Mouse (Mus musculus): ENCODE data around the gene Pim1.
"Not testable (repeated sequence)": the region's sequence is repeated elsewhere in the genome, so short reads cannot be mapped to it uniquely, and the experiment has no call there.

Pim1 gene

DNA sequence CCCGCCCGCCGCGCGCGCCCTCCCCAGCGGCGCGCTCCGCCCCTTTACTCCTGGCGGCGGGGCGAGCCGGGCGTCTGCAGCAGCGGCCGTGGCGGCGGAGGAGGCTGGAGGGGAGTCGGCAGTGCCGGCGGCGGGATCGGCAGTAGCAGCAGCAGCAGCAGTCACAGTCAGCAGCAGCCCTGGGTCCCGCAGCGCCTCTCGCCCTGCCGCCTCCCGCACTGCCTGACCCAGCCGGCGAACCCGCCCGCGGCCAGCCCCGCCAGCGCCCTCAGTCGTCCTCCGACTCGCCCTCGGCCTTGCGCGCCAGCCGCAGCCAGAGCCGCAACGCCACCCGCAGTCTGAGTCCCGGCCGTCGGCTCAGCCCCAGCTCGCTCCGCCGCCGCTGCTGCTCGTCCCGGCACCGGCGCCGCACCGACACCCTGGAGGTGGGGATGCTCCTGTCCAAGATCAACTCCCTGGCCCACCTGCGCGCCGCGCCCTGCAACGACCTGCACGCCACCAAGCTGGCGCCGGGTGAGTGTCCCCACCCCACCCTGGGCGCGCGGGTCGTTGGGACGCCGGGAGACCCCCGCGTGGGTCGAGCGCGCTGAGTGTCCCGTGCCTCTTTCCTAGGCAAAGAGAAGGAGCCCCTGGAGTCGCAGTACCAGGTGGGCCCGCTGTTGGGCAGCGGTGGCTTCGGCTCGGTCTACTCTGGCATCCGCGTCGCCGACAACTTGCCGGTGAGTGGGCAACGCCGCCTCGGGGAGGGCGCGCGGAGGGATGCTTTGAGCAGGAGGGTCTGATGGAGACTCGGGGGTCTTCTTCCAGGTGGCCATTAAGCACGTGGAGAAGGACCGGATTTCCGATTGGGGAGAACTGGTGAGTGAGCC lies at the start of gene Pim1:
Gene Pim1, plus strand, starts transcription at position 41 of the 869 bp plus-strand sequence.
- ATAC-seq (ENCODE audit: low TSS enrichment): peak; percentile 72; the same call in 1 of the 2 replicates

DNA sequence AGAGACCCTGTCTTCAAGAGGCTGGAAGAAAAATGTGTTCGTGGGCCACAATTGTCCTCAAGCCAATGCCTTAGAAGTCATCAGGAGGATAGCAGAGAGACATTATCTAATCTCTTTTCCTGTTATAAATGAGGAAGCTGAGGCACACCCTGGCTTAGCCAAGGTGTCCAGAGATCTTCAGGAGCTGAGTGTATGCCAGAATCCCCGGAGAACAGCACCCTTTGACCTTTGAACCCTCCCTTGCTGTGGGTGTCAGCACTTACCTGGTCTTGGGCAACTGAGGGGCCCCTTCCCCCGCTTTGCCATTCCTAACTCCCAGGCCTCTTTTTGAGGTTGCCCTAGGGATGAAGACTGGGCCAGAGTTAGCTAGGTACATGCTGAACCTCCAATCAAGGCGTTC lies 49.0 kb upstream of the Pim1 start:
- no peak for ATAC-seq (ENCODE audit: low TSS enrichment)

DNA sequence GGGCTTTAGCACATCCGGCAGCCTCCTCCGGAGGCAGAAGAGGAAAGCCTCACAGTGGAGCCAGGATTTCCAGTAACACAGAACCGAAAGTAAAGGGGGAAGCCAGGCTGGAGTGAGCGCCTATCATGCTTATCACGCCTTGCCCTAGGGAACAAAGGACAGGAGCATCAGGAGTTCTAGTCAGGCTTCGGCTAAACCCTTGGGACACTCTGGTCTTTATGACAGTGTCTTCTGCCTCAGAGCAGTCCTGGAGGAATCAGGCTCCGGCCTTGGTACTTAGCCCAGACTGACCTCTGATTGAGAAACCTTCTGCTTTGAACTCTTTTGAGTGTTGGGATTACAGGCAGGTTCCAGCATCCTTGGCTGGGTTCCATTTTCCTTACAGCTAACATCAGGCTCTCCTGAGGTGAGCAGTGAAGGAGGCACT lies 48.4 kb upstream of the Pim1 start:
- ATAC-seq (ENCODE audit: low TSS enrichment): no peak

- ATAC-seq (ENCODE audit: low TSS enrichment): no peak
Measured at GRCm38 (mm10) chr17:29443724-29444123, 46.8 kb upstream of the Pim1 start.

GRCm38 (mm10) chr17:29445072-29445471 lies 45.5 kb upstream of the Pim1 start:
- ATAC-seq (ENCODE audit: low TSS enrichment): no peak

DNA sequence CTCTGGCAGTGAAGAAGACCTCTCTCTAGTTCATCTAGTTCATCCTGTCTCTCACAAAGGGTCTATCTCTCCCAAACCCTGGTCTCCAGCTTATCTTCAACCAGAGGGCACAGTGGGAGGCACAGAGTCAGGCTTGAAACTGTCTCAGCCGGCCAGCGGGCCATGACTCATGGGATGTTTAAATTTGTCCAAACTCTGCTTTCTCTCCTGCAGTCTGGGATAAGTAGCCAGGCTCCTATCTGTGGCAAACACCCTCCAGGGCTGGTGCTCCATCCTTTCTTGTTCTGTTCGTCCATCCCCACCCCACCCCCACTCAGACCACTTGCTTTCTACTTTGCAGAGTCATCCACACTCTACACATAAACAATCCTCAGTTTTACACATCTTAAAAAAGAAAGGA lies 43.2 kb upstream of the Pim1 start:
- no peak for ATAC-seq (ENCODE audit: low TSS enrichment)

DNA sequence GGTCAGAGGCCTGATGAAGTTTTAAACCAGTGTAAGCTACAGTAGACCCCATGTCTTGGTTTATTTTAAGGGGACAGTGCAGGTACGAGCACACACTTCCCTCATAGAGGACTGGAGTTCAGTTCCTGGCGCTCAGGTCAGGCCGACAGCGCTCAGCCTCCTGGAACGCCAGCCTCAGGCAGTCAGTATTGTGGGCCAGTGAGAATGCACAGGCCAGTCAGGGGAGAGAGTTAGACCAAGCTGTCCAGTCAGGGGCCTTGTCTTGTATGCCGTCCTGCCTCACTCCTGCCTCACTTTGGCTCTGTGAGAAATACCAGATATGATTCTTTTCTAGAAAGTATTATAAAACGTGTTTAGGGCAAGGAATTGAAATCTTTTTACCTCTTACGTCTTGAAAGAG lies 42.5 kb upstream of the Pim1 start:
- no peak for ATAC-seq (ENCODE audit: low TSS enrichment)

DNA sequence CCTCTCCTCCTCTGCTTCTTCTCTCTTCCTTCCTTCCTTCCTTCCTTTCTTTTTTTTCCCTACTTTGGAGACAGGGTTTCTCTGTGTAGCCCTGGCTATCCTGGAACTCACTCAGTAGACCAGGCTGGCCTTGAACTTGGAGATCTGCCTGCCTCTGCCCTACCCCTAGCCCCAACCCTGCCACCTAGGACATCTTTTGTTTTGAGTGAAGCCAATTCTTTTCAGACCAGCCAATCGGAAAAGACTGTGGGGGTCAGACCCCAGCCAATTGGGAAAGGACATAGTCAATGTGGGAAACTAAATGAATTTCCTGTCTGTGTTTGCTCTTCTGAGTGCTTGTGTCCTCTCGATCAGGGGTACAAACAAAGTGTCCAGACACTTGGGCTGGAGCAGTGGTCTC lies 42.0 kb upstream of the Pim1 start:
- no peak for ATAC-seq (ENCODE audit: low TSS enrichment)

- no peak for ATAC-seq (ENCODE audit: low TSS enrichment)
Measured at GRCm38 (mm10) chr17:29450899-29451840, 39.4 kb upstream of the Pim1 start.

DNA sequence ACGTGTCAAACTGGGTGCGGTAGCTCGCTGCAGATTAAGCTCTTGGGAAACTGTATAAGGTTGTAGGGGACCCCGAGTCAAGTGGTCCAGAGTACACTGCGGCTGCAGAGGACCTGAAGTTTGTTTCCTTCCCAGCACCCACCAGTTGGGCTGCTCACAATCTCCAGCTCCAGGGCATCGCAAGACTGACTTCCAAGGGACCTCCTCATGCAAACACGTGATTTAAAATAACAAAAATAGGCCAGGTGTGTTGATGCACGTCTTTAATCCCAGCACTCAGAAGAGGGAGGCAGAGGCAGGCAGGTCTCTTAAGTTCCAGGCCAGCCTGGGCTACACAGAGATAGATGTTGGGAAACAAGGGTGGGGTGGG lies 38.7 kb upstream of the Pim1 start:
- no peak for ATAC-seq (ENCODE audit: low TSS enrichment)

DNA sequence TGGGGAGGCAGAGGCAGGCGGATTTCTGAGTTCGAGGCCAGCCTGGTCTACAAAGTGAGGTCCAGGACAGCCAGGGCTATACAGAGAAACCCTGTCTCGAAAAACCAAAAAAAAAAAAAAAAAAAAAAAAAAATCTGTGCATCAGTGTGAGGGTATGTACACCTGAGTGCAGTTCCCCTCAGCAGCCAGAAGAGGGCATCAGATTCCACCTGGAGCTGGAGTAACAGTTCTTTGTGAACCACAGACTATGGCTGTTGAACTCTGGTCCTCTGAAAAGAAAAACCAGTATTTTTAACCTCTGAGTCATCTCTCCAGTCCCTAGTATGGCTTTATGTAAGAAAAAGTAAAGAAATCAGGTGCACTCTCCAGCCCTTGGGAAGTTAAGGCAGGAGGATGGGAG lies 36.4 kb upstream of the Pim1 start:
- not testable (repeated sequence) for ATAC-seq (ENCODE audit: low TSS enrichment)

DNA sequence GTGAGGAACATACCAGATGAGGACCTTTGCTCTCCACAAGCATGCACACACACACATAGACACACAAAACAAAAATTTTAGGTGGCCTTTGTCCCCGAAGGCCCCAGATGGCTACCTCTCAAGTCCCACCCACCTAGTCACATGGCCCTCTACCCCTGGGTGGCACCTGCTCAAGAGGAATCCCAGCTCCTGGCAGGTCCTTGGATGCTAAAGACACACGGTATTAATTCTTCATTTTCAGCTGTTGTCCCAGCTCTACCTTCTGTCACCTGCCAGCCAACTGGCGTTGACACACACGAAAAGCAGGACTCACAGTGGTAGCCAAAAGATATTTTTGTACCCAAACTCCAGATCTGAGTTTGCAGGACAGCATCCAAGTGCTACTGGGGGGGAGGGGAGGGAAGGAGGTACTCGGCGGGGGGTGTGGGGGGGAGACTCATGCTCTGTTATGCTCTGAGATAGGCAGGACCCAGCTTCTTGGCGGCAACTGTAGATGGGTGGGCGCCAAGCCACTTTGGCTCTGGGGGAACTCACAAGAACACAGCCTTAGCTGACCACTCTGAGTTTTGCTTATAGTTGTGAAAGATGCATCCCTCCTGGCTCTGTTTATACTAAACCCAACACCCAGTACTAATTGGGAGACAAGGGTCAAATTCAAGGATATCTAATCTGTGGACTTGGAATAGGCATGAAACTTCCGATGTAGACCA lies 35.0 kb upstream of the Pim1 start:
- no peak for ATAC-seq (ENCODE audit: low TSS enrichment)

DNA sequence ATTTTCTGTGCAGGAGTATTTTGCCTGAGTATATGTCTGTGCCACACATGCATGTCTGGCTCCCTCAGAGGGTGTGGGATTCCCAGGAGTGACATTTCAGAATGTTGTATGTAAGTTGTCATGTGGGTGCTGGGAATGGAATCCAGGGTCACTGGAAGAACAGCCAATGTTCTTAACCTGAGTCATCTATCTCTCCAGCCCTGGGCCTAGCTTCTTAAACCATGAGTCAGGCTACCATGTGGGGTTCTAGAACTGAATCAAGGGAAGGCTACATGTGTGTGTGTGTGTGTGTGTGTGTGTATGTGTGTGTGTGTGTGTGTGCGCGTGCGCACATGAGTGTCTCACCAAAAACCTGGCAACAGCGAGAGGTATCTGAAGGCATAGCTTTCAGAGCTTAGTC lies 34.1 kb upstream of the Pim1 start:
- no peak for ATAC-seq (ENCODE audit: low TSS enrichment)

- no peak for ATAC-seq (ENCODE audit: low TSS enrichment)
Measured at GRCm38 (mm10) chr17:29456926-29457325, 33.6 kb upstream of the Pim1 start.

DNA sequence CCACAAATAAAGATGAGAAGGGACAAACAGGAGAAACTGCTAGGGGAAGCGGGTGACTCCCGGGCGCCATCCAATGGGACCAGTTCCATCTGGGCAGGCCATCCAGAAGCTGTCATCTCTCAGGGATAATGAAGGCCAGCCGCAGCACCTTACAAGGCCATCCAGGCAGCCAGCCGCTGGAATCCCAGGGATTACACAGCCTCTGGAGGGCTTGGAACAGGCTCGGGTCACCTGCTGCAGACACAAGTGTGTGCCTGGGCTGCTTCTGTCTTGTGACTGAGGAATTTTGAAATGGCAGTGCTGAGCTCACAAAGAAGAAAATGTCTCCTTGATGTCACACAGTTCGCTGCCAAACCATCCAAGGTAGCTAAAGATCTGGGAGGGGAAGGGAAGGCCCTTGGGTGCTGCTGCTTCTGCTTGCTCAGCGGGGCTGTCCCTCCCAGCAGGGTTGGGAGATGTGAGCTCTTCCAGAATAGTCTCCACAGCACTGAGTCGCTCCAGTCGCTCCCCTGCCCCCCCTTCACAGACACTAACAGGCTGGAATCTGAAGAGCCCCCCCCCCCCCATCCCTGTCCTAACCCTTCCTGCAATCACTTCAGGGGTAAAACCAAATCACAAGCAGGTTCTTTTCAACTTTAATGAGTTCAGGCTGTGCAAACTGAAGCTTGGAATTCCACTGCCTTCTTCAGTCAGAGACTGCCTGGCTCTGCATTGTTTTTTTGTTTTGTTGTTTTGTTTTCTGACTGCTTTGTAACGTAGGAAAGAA lies 32.6 kb upstream of the Pim1 start:
- no peak for ATAC-seq (ENCODE audit: low TSS enrichment)

DNA sequence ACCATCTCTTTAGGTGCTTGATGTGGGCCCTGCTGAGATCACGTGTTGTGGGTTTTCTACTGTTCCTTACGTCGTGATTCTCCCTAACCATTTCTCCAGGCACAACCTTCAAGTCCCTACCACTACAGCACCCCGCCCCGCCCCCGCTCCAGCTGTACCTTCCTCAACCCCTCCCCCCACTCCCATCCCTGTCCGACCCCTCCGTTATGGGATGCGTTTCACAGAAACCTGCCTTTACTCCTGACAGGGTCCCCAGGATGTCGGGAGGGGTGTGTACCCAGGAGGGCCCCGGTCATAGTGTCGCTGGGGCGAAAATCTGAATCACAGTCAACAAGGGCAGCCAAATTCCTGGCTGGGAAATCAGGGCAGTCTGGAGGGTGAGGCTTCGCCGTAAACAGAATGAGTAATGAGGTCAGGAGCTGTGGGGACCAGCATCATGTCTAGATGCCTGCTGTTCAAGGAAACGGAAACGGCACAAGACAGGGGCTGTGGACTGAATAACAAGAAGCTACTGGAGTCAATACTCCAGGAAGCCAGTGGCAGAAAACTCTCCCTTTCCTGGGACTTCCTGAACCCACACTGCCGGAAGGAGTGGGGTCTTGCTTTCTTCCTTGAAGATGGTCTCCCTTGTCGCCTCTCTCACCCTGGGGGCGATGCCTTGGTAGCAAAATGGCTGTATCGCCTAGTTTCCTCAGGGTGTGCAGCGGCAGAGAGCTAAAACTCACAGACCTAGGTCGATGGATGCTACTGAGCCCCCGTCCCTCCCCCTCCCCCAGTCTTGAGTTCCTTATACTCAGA lies 31.0 kb upstream of the Pim1 start:
- ATAC-seq (ENCODE audit: low TSS enrichment): peak; percentile 31; the same call in 1 of the 2 replicates

DNA sequence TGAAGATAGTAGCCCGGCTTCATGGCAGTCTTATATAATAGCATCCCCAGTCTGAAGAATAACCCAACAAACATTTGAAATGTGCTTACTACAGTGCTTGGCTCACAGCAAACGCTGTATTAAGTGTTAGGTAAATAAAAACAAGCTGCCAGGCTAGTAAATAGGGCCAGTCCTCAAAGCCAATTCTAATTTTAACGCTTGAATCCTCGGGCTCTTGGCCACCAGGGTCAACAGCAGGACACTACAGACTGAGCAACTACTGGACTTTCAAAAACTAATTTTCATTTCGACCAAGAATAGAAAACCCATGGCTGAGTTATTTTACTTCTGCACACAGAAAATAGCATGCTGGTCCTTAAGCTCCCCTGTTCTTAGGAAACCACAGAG lies 30.4 kb upstream of the Pim1 start:
- ATAC-seq (ENCODE audit: low TSS enrichment): no peak

DNA sequence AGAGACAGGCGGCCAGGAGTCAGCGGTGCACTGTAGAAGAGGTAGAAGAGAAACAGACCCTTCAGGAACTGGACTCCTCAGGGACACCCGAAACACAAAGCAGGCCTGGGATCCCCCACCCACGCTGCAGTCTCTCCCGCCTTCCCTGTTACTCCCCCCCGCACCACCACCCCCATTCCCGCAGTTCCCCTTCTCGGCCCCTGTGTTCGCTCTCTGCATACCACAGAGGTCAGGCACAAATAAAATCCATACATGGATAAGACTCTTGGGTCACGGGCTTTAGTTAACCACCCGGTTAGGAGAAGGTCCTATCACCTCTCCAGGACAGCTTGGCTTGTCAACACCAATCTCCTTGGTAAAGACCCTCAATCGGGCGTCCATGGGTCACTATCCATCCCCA lies 26.9 kb upstream of the Pim1 start:
- no peak for ATAC-seq (ENCODE audit: low TSS enrichment)

GRCm38 (mm10) chr17:29464068-29464467 lies 26.5 kb upstream of the Pim1 start:
- ATAC-seq (ENCODE audit: low TSS enrichment): no peak

GRCm38 (mm10) chr17:29464519-29465140 lies 25.9 kb upstream of the Pim1 start:
- no peak for ATAC-seq (ENCODE audit: low TSS enrichment)

Data from frontal cortex, adult (tissue).